Mouse (Mus musculus): ENCODE data around the gene Ophn1. TPM values are rescaled to one million over a fixed set of nuclear protein-coding genes. Genes with fewer than 3 reads are reported as not detected.

The Ophn1 gene
- polyA plus RNA-seq (2014; fragmentation: Nextera tagmentation; extraction: Ambion mirVana) = 10.8 and 15.3 TPM in 2 replicates

DNA sequence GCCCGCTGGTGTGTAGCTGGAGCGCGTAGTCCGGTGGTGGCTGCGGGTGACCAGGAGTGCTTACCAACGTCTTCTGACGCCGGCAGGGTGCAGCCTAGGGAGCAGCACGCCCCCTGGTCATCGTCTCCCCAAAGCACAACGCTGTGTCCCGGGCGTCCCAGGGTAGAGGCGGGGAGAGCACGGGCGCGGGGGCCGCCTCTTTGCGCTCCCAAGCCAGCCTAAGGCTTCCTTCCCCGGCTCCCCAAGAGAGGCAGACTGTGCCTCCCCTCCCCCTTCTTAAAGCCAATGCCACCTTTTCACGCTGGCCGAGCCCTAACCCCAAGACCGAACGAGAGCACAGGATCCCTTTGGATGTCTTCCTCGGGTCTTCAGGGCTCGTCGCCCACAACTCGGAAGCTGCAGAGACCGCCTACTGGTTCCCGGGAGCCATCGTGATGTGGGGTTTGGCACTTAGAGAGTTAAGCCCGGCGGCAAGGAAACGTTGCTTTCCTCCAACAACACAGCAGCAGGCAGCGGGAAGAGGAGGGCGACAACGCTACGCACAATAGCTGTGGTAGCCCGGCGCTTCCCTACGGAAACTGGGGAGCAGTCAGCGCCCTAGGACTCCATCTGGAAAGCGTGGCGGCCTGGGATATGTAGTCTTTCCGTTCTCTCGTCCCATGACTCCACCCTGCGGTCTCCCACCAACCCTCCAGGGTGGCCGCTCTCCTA lies at the start of gene Ophn1:
Gene Ophn1, minus strand, starts transcription at position 620 of the 711 bp plus-strand sequence.
- H3K27me3 ChIP-seq (ENCODE audit: control insufficient read depth, insufficient read depth, low read length) = no peaks in the 10 kb centered on the region
- H3K9ac ChIP-seq (replicated peaks; ENCODE audit: low read length) = peak within 1 kb of the TSS; percentile 48
- H3K27ac ChIP-seq (replicated peaks; ENCODE audit: low read depth, low read length) = 0 out of 2 replicates have a peak within 1 kb of the TSS, but pooled peaks have one; percentile 35
- H3K4me1 ChIP-seq (ENCODE audit: control insufficient read depth, insufficient read depth, low read length) = no peaks in the 10 kb centered on the region
- H3K9me3 ChIP-seq (replicated peaks; ENCODE audit: control insufficient read depth, low read length) = no peaks in the 10 kb centered on the region
- 12% methylated on average over 41 of the region's 48 CpGs for WGBS
- peak; percentile 91 for ATAC-seq (replicated peaks; ENCODE audit: insufficient number of reproducible peaks, low FRiP score, low TSS enrichment, low read depth)
- peak within 1 kb of the TSS; percentile 48 for H3K4me2 ChIP-seq (ENCODE audit: low read depth, low read length)
- H3K36me3 ChIP-seq (replicated peaks; ENCODE audit: control insufficient read depth, insufficient read depth, low read depth, low read length) = no peaks in the 10 kb centered on the region
- peak within 1 kb of the TSS; percentile 47 for H3K4me3 ChIP-seq (ENCODE audit: low read depth, low read length)
- DNase-seq (ENCODE audit: low spot score) = peak; percentile 71

DNA sequence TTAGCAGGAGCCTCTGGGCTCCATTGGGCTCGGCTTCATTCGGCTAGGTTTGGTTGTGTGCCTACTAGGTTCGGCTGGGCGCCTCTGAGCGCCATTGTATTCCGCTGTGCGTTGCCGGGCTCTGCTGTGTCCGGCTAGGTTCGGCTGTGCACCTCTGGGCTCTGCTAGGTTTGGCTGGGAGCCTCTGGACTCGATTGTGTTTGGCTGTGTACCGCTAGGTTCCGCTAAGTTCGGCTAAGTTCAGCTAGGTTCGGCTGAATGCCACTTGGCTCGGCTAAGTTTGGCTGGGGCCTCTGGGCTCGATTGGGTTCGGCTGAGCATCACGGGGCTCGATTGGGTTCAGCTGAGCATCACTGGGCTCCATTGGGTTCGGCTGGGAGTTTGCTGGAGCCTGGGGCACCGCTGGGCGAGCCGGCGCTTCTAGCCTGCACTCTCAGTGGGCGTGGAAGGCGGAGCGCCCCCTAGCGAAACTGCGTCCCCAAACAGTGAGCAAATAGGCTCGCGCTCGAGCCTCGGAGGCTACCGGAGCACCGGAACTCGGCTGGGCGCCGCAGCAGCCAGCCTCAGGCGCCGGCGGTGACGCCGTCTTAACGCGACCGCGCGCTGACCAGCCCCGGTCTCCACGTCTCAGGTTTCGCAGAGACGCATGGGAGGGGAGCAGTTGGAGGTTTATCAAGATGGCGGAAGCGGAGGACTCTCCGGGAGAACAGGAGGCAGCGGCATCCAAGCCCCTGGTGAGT lies 46.9 kb upstream of the Ophn1 start:
- Histone ChIP-seq H3K4me2 (ENCODE audit: low read depth, low read length) (peak overlapping the region; percentile 34), H3K9ac (replicated peaks; ENCODE audit: low read length) (peak overlapping the region; percentile 75), H3K36me3 (replicated peaks; ENCODE audit: control insufficient read depth, insufficient read depth, low read depth, low read length) (no peaks in the 10 kb centered on the region), H3K27me3 (ENCODE audit: control insufficient read depth, insufficient read depth, low read length) (no peaks in the 10 kb centered on the region), H3K4me3 (ENCODE audit: low read depth, low read length) (peak overlapping the region; percentile 57), H3K27ac (replicated peaks; ENCODE audit: low read depth, low read length) (peak overlapping the region; percentile 79), H3K4me1 (ENCODE audit: control insufficient read depth, insufficient read depth, low read length) (no peaks in the 10 kb centered on the region), H3K9me3 (replicated peaks; ENCODE audit: control insufficient read depth, low read length) (no peaks in the 10 kb centered on the region)
- DNase-seq (ENCODE audit: low spot score) = peak; percentile 95
- WGBS = 16% methylated on average over 55 of the region's 57 CpGs
- ATAC-seq (replicated peaks; ENCODE audit: insufficient number of reproducible peaks, low FRiP score, low TSS enrichment, low read depth) = peak; percentile 90

GRCm38 (mm10) chrX:98936707-98937554 lies 46.1 kb upstream of the Ophn1 start:
- Histone ChIP-seq H3K36me3 (replicated peaks; ENCODE audit: control insufficient read depth, insufficient read depth, low read depth, low read length) (no peaks in the 10 kb centered on the region), H3K9ac (replicated peaks; ENCODE audit: low read length) (peak overlapping the region; percentile 75), H3K27ac (replicated peaks; ENCODE audit: low read depth, low read length) (peak overlapping the region; percentile 79), H3K4me1 (ENCODE audit: control insufficient read depth, insufficient read depth, low read length) (no peaks in the 10 kb centered on the region), H3K27me3 (ENCODE audit: control insufficient read depth, insufficient read depth, low read length) (no peaks in the 10 kb centered on the region), H3K4me2 (ENCODE audit: low read depth, low read length) (peak overlapping the region; percentile 59), H3K9me3 (replicated peaks; ENCODE audit: control insufficient read depth, low read length) (no peaks in the 10 kb centered on the region), H3K4me3 (ENCODE audit: low read depth, low read length) (peak overlapping the region; percentile 57)
- ATAC-seq (replicated peaks; ENCODE audit: insufficient number of reproducible peaks, low FRiP score, low TSS enrichment, low read depth) (peak; percentile 96), DNase-seq (ENCODE audit: low spot score) (peak; percentile 87)
- WGBS = 17% methylated on average over 64 of the region's 66 CpGs

DNA sequence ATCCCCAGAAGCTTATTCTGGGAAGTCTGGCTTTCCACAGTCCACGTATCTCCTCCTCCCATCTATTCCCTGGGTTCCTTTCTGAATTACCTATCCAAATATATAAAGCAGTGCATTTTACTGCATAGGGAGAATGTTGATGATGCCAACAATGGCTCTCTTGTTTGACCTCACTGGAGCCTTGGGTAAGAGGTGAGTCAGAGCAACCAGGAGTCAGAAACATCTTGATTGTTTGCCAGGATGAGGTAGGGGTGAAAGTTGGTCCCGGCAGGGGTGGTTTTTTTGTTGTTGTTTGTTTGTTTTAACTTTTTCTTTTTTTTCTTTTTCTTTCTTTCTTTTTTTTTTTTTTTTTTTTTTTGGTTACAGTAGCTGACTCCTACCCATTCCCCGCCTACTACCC lies 45.3 kb upstream of the Ophn1 start, which contains the start of gene Yipf6:
Gene Yipf6, plus strand, starts transcription at position 216 of the 400 bp plus-strand sequence.
- H3K27ac ChIP-seq (replicated peaks; ENCODE audit: low read depth, low read length) = peak within 1 kb of the TSS; percentile 79
- no peaks in the 10 kb centered on the region for H3K9me3 ChIP-seq (replicated peaks; ENCODE audit: control insufficient read depth, low read length)
- WGBS = 67% methylated on average over 3 of the region's 3 CpGs

GRCm38 (mm10) chrX:98919423-98919822 lies 28.6 kb upstream of the Ophn1 start:
- no peaks in the 10 kb centered on the region for H3K9me3 ChIP-seq (replicated peaks; ENCODE audit: control insufficient read depth, low read length)
- no peaks in the 10 kb centered on the region for H3K36me3 ChIP-seq (replicated peaks; ENCODE audit: control insufficient read depth, insufficient read depth, low read depth, low read length)
- no peak overlapping the region for H3K4me3 ChIP-seq (ENCODE audit: low read depth, low read length)
- H3K27me3 ChIP-seq (ENCODE audit: control insufficient read depth, insufficient read depth, low read length) = no peaks in the 10 kb centered on the region
- no peak overlapping the region for H3K9ac ChIP-seq (replicated peaks; ENCODE audit: low read length)
- no peaks in the 10 kb centered on the region for H3K4me1 ChIP-seq (ENCODE audit: control insufficient read depth, insufficient read depth, low read length)
- no peak overlapping the region for H3K4me2 ChIP-seq (ENCODE audit: low read depth, low read length)
- DNase-seq (ENCODE audit: low spot score) (peak; percentile 74), ATAC-seq (replicated peaks; ENCODE audit: insufficient number of reproducible peaks, low FRiP score, low TSS enrichment, low read depth) (no peak)
- WGBS = 21% methylated on average over 6 of the region's 6 CpGs
- H3K27ac ChIP-seq (replicated peaks; ENCODE audit: low read depth, low read length) = no peak overlapping the region

More for the DNA sequence above, 45.3 kb upstream of the Ophn1 start, which contains the start of gene Yipf6:
- H3K4me2 ChIP-seq (ENCODE audit: low read depth, low read length) = peak within 1 kb of the TSS; percentile 59
- H3K4me1 ChIP-seq (ENCODE audit: control insufficient read depth, insufficient read depth, low read length) = no peaks in the 10 kb centered on the region
- H3K27me3 ChIP-seq (ENCODE audit: control insufficient read depth, insufficient read depth, low read length) = no peaks in the 10 kb centered on the region
- no peak for ATAC-seq (replicated peaks; ENCODE audit: insufficient number of reproducible peaks, low FRiP score, low TSS enrichment, low read depth)
- DNase-seq (ENCODE audit: low spot score) = no peak
- H3K9ac ChIP-seq (replicated peaks; ENCODE audit: low read length) = peak within 1 kb of the TSS; percentile 75
- peak within 1 kb of the TSS; percentile 57 for H3K4me3 ChIP-seq (ENCODE audit: low read depth, low read length)
- H3K36me3 ChIP-seq (replicated peaks; ENCODE audit: control insufficient read depth, insufficient read depth, low read depth, low read length) = no peaks in the 10 kb centered on the region

DNA sequence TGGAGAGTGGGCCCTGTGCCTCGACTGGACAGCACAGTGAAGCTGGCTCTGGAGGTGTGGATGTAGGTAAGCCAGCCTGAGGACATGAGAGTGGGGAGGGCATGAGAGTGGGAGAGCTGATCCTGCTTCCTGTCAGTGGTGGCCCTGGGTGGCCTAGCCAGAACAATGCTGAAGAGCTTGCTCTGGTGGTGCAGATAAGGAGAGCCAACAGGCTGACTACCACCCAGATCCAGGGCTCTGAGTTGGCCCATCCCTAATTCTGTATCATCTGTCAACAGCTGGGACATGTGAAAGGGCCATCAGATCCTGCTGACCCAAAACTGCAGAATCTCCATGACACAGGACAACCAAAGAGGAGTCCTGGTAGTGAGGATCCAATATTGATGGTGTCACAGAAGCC lies 18.1 kb upstream of the Ophn1 start:
- Histone ChIP-seq H3K4me3 (ENCODE audit: low read depth, low read length) (no peak overlapping the region), H3K27ac (replicated peaks; ENCODE audit: low read depth, low read length) (no peak overlapping the region), H3K9me3 (replicated peaks; ENCODE audit: control insufficient read depth, low read length) (no peaks in the 10 kb centered on the region), H3K4me2 (ENCODE audit: low read depth, low read length) (no peak overlapping the region), H3K27me3 (ENCODE audit: control insufficient read depth, insufficient read depth, low read length) (no peaks in the 10 kb centered on the region), H3K9ac (replicated peaks; ENCODE audit: low read length) (no peak overlapping the region), H3K36me3 (replicated peaks; ENCODE audit: control insufficient read depth, insufficient read depth, low read depth, low read length) (no peaks in the 10 kb centered on the region), H3K4me1 (ENCODE audit: control insufficient read depth, insufficient read depth, low read length) (no peaks in the 10 kb centered on the region)
- no peak for ATAC-seq (replicated peaks; ENCODE audit: insufficient number of reproducible peaks, low FRiP score, low TSS enrichment, low read depth)
- WGBS = 75% methylated on average over 1 of the region's 1 CpGs
- DNase-seq (ENCODE audit: low spot score) = no peak

GRCm38 (mm10) chrX:98904226-98904625 lies 13.4 kb upstream of the Ophn1 start:
- Histone ChIP-seq H3K9ac (replicated peaks; ENCODE audit: low read length) (no peak overlapping the region), H3K36me3 (replicated peaks; ENCODE audit: control insufficient read depth, insufficient read depth, low read depth, low read length) (no peaks in the 10 kb centered on the region), H3K9me3 (replicated peaks; ENCODE audit: control insufficient read depth, low read length) (no peaks in the 10 kb centered on the region), H3K4me1 (ENCODE audit: control insufficient read depth, insufficient read depth, low read length) (no peaks in the 10 kb centered on the region), H3K27me3 (ENCODE audit: control insufficient read depth, insufficient read depth, low read length) (no peaks in the 10 kb centered on the region), H3K4me3 (ENCODE audit: low read depth, low read length) (no peak overlapping the region), H3K27ac (replicated peaks; ENCODE audit: low read depth, low read length) (no peak overlapping the region), H3K4me2 (ENCODE audit: low read depth, low read length) (no peak overlapping the region)
- ATAC-seq (replicated peaks; ENCODE audit: insufficient number of reproducible peaks, low FRiP score, low TSS enrichment, low read depth) (no peak), DNase-seq (ENCODE audit: low spot score) (no peak)
- WGBS = 82% methylated on average over 6 of the region's 6 CpGs

Data from embryonic facial prominence, embryonic 11.5 days (tissue).